Mouse (Mus musculus) heart, embryonic 15.5 days (tissue): Measurements from ENCODE around the gene Lancl3. TPM values are rescaled to one million over a fixed set of nuclear protein-coding genes. Genes with fewer than 3 reads are reported as not detected.

Source experiments
- ATAC-seq: fragments of 200-750 bp; cut with Nextera tagmentation; replicated peaks from 2 replicates; pipeline ENCODE4 v1.8.0; 2017; ENCODE audit warnings: low read depth, moderate TSS enrichment; ENCODE audit not compliant: insufficient number of reproducible peaks, insufficient read depth, low FRiP score
- H3K27ac ChIP-seq: fragments of 300-500 bp; sonication (generic); 2 replicates; pipeline ENCODE4 v1.5.1; 2015; ENCODE audit warnings: mild to moderate bottlenecking, inconsistent platforms
- H3K27me3 ChIP-seq: fragments of 300-500 bp; sonication (generic); 2 replicates; pipeline ENCODE4 v1.6.1; 2015; ENCODE audit warnings: inconsistent platforms
- H3K36me3 ChIP-seq: fragments of 300-500 bp; sonication (generic); 2 replicates; pipeline ENCODE4 v1.6.1; 2015; ENCODE audit warnings: mild to moderate bottlenecking, inconsistent platforms
- H3K4me1 ChIP-seq: fragments of 300-500 bp; sonication (generic); replicated peaks from 2 replicates; pipeline ENCODE4 v1.6.1; 2015; ENCODE audit warnings: inconsistent platforms
- H3K4me2 ChIP-seq: fragments of 300-500 bp; sonication (generic); 2 replicates; pipeline ENCODE4 v1.6.1; 2015; ENCODE audit warnings: inconsistent platforms, mild to moderate bottlenecking, moderate library complexity
- H3K4me3 ChIP-seq: fragments of 300-500 bp; sonication (generic); 2 replicates; pipeline ENCODE4 v1.5.1; 2015; ENCODE audit warnings: mild to moderate bottlenecking, inconsistent platforms
- H3K9ac ChIP-seq: fragments of 300-500 bp; sonication (generic); 2 replicates; pipeline ENCODE4 v1.6.1; 2015; ENCODE audit warnings: mild to moderate bottlenecking, inconsistent platforms
- H3K9me3 ChIP-seq: fragments of 300-500 bp; sonication (generic); replicated peaks from 2 replicates; pipeline ENCODE4 v1.6.1; 2016; ENCODE audit warnings: inconsistent platforms
- WGBS: fragments of 180-500 bp; shearing (Covaris S2); methylation state at CpG from one replicate; pipeline ENCODE4 v1.1.7; 2015; ENCODE audit warnings: mixed read lengths; 5-methylcytosine and 5-hydroxymethylcytosine counted together
- polyA plus RNA-seq: library from polyadenylated mRNA; unstranded; fragments of >200 nt; fragmentation: Nextera tagmentation; extraction: Ambion mirVana; gene quantifications from 2 replicates; pipeline ENCODE4 v1.2.1, GENCODE M21; 2015

The Lancl3 gene
- polyA plus RNA-seq, 1 experiment from 2014 or later, result 2.3 TPM

DNA sequence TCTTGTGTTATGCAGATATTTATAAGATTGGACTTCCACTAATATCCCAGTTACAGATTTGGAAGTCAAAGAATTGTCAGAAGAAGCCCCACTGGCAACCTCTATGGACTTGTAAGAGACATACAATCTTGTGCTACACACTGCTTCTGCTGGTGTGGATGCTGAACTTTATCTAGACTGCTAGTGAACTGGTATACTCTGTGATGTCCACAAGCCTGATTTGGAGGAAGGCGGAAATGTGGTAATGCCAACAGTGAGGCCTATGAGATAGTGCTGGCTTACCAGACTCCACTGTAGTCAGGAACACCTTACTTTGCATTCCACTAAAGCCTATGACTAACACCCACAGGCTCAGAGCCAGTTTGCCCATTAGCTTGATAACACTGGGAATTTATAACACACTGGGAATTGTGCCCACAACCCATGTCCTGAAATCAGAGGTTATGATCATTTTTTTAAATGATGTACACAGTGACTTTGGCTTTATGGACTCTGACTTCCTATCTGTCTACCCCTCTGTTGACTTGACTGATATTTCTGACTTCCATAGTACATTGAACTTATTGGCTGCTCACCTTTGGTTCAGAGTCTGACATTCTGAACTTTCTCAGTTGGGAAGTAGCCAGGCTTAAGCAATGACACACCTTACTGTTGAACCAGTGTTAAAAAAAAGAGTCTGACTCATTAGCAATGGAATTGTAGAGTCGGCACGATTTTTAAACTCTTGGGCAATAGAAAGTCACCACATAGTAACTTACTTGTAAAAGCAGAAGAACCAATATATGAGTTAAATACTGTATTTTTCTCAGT, 22.9 kb downstream of the Lancl3 start:
- no peaks in the 10 kb centered on the region for H3K9me3 ChIP-seq
- ATAC-seq, result peak; percentile 55; the same call in 1 of the 2 replicates
- WGBS, result 56% methylated on average over 3 of the region's 3 CpGs
- no peaks in the 10 kb centered on the region for H3K4me1 ChIP-seq
- no peaks in the 10 kb centered on the region for H3K36me3 ChIP-seq
- H3K27ac ChIP-seq, result peak overlapping the region; percentile 53
- no peak overlapping the region for H3K4me2 ChIP-seq
- H3K4me3 ChIP-seq, result no peak overlapping the region
- no peaks in the 10 kb centered on the region for H3K27me3 ChIP-seq
- H3K9ac ChIP-seq, result no peak overlapping the region

DNA sequence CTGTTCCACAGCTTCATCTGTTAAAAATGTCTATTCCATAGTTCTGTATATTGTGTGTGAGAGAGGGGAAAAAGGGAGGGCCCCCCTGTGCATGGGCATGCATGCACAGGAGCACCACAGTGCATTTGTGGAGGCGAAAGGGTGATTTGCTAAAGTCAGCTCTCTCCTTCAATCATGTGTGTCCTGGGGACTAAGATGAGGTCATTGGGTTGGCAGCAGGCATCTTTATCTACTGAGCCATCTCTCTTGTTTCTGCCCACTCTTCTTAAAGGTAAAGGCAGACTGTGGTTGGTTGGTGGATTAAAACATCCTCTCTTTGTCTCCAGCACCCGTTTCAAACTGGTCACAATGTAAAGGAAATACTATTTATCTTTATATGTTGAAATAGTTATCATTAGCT, 27.4 kb downstream of the Lancl3 start:
- H3K4me2 ChIP-seq, result no peak overlapping the region
- H3K36me3 ChIP-seq, result no peaks in the 10 kb centered on the region
- H3K4me3 ChIP-seq, result no peak overlapping the region
- ATAC-seq, result no peak
- no peaks in the 10 kb centered on the region for H3K27me3 ChIP-seq
- WGBS, result 72% methylated on average over 2 of the region's 2 CpGs
- no peaks in the 10 kb centered on the region for H3K9me3 ChIP-seq
- no peak overlapping the region for H3K9ac ChIP-seq
- H3K4me1 ChIP-seq, result no peaks in the 10 kb centered on the region
- H3K27ac ChIP-seq, result no peak overlapping the region

DNA sequence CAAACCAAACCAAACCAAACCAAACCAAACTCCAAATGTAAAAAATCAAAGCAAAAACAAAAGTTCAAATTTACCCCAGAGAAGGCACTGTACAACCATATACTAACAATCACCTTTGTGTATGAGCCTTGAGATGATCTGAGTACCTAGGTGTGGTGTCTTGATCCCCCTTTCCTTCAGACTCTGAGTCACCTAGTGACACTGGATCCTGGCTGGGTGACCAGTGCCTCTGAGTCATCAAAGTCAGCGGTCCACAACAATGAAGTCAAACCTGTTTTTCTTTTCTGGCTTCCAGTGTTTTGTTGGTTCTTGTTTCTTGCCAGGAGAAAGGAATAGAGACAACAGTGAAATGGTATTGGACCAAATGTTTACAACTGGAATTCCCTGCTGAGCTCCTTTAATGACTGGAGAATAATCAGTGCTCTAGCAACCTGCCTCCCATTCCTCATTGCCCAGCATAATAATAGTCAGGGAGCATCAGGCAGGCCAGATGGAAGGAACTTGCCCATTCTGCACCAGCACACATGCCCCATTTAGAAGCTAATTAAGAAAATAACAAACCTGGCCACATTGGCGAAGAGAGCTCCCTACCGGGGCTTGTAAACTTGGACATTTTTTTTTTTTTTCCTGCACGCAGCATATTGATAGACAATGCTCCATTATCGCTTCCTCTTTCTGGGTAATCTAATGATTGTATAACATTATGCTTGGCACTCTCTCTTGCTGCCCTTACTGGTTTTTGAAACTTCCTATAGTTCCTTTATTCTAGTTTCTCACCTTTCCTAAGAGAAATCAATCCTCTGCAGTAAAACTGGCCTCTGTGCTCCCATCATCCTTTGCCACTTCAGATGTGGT, 41.3 kb downstream of the Lancl3 start:
- no peaks in the 10 kb centered on the region for H3K27me3 ChIP-seq
- no peak overlapping the region for H3K9ac ChIP-seq
- H3K4me1 ChIP-seq, result peaks cover 6% of the 10 kb centered on the region; the same call in 1 of the 2 replicates
- no peak overlapping the region for H3K27ac ChIP-seq
- H3K36me3 ChIP-seq, result no peaks in the 10 kb centered on the region
- H3K4me2 ChIP-seq, result no peak overlapping the region
- no peak for ATAC-seq
- H3K4me3 ChIP-seq, result no peak overlapping the region
- H3K9me3 ChIP-seq, result no peaks in the 10 kb centered on the region
- 79% methylated on average over 5 of the region's 5 CpGs for WGBS

- WGBS, result 34% methylated on average over 8 of the region's 8 CpGs
- ATAC-seq, result no peak
- no peaks in the 10 kb centered on the region for H3K9me3 ChIP-seq
- H3K4me3 ChIP-seq, result no peak overlapping the region
- peaks cover 6% of the 10 kb centered on the region; the same call in 1 of the 2 replicates for H3K4me1 ChIP-seq
- no peak overlapping the region for H3K9ac ChIP-seq
- 0 out of 2 replicates have a peak overlapping the region, but pooled peaks have one; percentile 6 for H3K4me2 ChIP-seq
- no peaks in the 10 kb centered on the region for H3K27me3 ChIP-seq
- H3K36me3 ChIP-seq, result no peaks in the 10 kb centered on the region
- H3K27ac ChIP-seq, result 0 out of 2 replicates have a peak overlapping the region, but pooled peaks have one; percentile 9
Measured at GRCm38 (mm10) chrX:9243381-9243864, 43.7 kb downstream of the Lancl3 start.

DNA sequence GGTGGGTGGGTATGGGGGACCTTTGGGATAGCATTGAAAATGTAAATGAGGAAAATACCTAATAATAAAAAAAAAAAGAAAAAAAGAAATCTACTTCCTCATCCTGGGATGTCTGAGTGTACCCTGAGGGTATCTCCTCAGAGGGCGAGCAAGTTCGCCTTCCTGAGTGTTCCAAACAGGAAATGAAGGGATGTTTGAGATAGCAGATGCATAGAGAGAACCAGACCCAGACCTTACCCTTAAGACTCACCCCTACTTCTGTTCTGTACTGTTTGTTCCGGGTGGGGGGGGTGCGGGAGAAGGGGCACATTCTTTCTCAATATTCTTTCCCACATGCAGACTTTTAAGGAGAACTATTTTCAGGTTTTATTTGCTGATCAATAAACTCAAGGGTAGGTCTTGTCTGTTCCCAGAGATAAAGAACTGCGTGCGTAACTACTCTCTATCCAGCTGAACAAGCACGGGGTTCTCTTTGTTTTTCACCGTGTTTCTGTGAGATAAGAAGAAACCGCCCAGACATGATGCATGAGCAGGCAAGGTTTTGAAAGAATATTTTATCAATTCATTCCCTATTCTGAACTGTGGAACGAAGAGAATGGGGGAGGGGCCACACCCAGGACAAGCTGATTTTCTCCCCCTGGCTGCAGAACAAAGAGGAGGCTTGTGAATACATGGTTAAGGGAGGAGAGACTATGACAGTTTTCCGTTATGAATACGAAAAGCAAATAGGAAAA, 45.1 kb downstream of the Lancl3 start:
- Histone ChIP-seq H3K4me1 (peaks cover 6% of the 10 kb centered on the region; the same call in 1 of the 2 replicates), H3K27me3 (no peaks in the 10 kb centered on the region), H3K4me2 (no peak overlapping the region), H3K4me3 (no peak overlapping the region), H3K36me3 (no peaks in the 10 kb centered on the region), H3K27ac (no peak overlapping the region), H3K9ac (no peak overlapping the region), H3K9me3 (no peaks in the 10 kb centered on the region)
- ATAC-seq, result no peak
- 49% methylated on average over 12 of the region's 12 CpGs for WGBS

DNA sequence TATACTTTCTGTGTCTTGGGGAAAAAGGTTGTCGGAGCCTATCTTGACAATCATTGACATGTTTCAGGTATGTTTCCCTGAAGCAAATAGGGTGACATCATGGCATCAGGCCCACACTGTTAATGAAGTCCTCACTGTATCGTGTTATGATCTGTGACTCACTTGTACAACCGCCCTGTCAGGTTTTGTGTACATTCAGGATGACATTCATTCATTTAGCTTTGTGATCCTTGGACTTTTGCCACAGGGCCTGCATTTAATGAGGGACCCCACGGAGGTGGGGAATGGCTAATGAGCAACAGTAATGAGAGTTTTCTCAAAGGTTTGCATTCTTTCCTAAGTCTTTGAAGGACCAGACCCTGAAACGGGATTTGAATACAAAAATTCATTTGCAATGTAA, 49.2 kb downstream of the Lancl3 start:
- H3K9ac ChIP-seq, result no peak overlapping the region
- H3K4me2 ChIP-seq, result no peak overlapping the region
- no peaks in the 10 kb centered on the region for H3K36me3 ChIP-seq
- 62% methylated on average over 5 of the region's 5 CpGs for WGBS
- no peaks in the 10 kb centered on the region for H3K4me1 ChIP-seq
- no peak overlapping the region for H3K4me3 ChIP-seq
- H3K27ac ChIP-seq, result no peak overlapping the region
- no peaks in the 10 kb centered on the region for H3K27me3 ChIP-seq
- no peak for ATAC-seq
- no peaks in the 10 kb centered on the region for H3K9me3 ChIP-seq

DNA sequence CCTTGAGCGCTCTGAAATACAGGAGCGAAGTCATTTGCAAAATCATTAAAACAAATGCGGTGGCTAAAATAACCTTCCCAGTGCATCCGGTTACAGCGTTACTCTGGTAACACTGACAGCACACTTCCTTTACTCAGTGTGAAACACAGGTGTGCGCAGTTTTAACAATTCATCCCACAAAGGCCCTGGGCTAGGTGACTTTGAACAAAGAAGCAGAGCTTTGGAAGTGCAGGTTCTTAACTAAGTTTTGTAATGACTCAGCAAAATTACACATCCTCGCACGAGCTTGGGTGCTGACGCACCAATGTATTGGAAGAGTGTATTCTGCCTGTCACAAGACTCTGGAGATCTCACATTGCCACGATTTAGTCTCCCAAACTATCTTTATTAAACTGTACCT, 54.3 kb downstream of the Lancl3 start:
- Histone ChIP-seq H3K9ac (no peak overlapping the region), H3K4me3 (no peak overlapping the region), H3K27ac (no peak overlapping the region), H3K4me1 (no peaks in the 10 kb centered on the region), H3K9me3 (no peaks in the 10 kb centered on the region), H3K27me3 (no peaks in the 10 kb centered on the region), H3K36me3 (no peaks in the 10 kb centered on the region), H3K4me2 (no peak overlapping the region)
- no peak for ATAC-seq
- 73% methylated on average over 10 of the region's 10 CpGs for WGBS

DNA sequence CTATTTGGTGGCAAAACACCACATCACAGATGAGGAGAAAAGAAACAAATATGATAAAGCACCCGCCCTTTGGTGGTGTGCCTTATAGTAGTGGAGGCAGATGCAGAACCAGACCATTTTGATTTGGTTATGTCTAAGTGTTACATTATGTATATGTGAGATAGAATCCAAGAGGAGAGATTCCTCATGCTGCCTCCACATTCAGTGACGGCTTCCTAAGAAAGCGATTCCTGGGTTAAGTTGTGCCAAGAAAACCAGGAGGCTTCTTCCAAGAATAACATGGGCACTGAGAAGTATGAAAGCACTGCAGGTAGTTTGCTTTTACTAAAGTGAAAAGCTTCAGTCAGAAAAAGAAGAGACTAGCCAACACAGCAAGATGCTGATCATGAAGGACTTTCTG, 55.2 kb downstream of the Lancl3 start:
- no peak overlapping the region for H3K4me2 ChIP-seq
- H3K27ac ChIP-seq, result no peak overlapping the region
- no peaks in the 10 kb centered on the region for H3K36me3 ChIP-seq
- no peaks in the 10 kb centered on the region for H3K9me3 ChIP-seq
- no peak overlapping the region for H3K4me3 ChIP-seq
- no peaks in the 10 kb centered on the region for H3K27me3 ChIP-seq
- no peak for ATAC-seq
- no peaks in the 10 kb centered on the region for H3K4me1 ChIP-seq
- 82% methylated on average over 3 of the region's 3 CpGs for WGBS
- no peak overlapping the region for H3K9ac ChIP-seq

GRCm38 (mm10) chrX:9256766-9257165, 57.1 kb downstream of the Lancl3 start, which contains the start of gene Gm14862:
Gene Gm14862, minus strand, starts transcription at chrX:9256899.
- 68% methylated on average over 5 of the region's 5 CpGs for WGBS
- ATAC-seq, result no peak
- Histone ChIP-seq H3K27ac (no peak within 1 kb of the TSS), H3K36me3 (no peaks in the 10 kb centered on the region), H3K27me3 (no peaks in the 10 kb centered on the region), H3K4me3 (no peak within 1 kb of the TSS), H3K4me1 (no peaks in the 10 kb centered on the region), H3K4me2 (no peak within 1 kb of the TSS), H3K9me3 (no peaks in the 10 kb centered on the region), H3K9ac (no peak within 1 kb of the TSS)

DNA sequence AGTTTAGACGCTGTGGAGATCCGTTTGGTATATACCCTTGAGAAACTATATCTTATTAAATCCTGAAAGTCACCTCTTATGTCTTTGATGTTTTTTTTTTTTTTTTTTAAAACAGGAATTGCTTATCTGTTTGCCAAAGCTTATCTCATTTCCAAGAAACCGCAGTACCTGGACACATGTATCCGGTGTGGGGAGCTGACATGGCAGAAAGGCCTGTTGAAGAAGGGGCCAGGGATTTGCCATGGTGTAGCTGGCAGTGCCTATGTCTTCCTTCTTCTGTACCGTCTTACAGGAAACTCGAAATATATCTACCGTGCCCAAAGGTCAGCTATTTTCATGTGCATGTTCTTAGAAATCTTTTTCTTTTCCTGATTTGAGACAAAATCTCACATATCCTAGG, 58.1 kb downstream of the Lancl3 start:
- Histone ChIP-seq H3K4me2 (no peak overlapping the region), H3K4me1 (no peaks in the 10 kb centered on the region), H3K9me3 (no peaks in the 10 kb centered on the region), H3K9ac (no peak overlapping the region), H3K4me3 (no peak overlapping the region), H3K27ac (no peak overlapping the region), H3K36me3 (no peaks in the 10 kb centered on the region), H3K27me3 (no peaks in the 10 kb centered on the region)
- WGBS, result 79% methylated on average over 7 of the region's 7 CpGs
- ATAC-seq, result no peak

- Histone ChIP-seq H3K27me3 (no peaks in the 10 kb centered on the region), H3K9ac (no peak overlapping the region), H3K36me3 (no peaks in the 10 kb centered on the region), H3K4me3 (no peak overlapping the region), H3K4me1 (no peaks in the 10 kb centered on the region), H3K27ac (no peak overlapping the region), H3K9me3 (no peaks in the 10 kb centered on the region), H3K4me2 (no peak overlapping the region)
- 74% methylated on average over 1 of the region's 1 CpGs for WGBS
- ATAC-seq, result no peak
Measured at GRCm38 (mm10) chrX:9259267-9259666, 59.6 kb downstream of the Lancl3 start.
